Mouse (Mus musculus): Measurements from ENCODE around the gene Mef2d. TPM values are rescaled to one million over a fixed set of nuclear protein-coding genes. Genes with fewer than 3 reads are reported as not detected.
"Not testable (repeated sequence)": the region's sequence is repeated elsewhere in the genome, so short reads cannot be mapped to it uniquely, and the experiment has no call there.

Mef2d gene
- total RNA-seq, 2 experiments from 2014 or later: 50.5 to 97.4 TPM

- no peak for ATAC-seq (replicated peaks; ENCODE audit: low FRiP score, low TSS enrichment, poor library complexity, severe bottlenecking)
Measured at GRCm38 (mm10) chr3:88173375-88173774, 31.2 kb downstream of the Mef2d start.

- ATAC-seq (replicated peaks; ENCODE audit: low FRiP score, low TSS enrichment, poor library complexity, severe bottlenecking): no peak
Measured at GRCm38 (mm10) chr3:88174894-88175293, 32.7 kb downstream of the Mef2d start.

GRCm38 (mm10) chr3:88177106-88177505 lies 34.9 kb downstream of the Mef2d start:
- ATAC-seq (replicated peaks; ENCODE audit: low FRiP score, low TSS enrichment, poor library complexity, severe bottlenecking): no peak

DNA sequence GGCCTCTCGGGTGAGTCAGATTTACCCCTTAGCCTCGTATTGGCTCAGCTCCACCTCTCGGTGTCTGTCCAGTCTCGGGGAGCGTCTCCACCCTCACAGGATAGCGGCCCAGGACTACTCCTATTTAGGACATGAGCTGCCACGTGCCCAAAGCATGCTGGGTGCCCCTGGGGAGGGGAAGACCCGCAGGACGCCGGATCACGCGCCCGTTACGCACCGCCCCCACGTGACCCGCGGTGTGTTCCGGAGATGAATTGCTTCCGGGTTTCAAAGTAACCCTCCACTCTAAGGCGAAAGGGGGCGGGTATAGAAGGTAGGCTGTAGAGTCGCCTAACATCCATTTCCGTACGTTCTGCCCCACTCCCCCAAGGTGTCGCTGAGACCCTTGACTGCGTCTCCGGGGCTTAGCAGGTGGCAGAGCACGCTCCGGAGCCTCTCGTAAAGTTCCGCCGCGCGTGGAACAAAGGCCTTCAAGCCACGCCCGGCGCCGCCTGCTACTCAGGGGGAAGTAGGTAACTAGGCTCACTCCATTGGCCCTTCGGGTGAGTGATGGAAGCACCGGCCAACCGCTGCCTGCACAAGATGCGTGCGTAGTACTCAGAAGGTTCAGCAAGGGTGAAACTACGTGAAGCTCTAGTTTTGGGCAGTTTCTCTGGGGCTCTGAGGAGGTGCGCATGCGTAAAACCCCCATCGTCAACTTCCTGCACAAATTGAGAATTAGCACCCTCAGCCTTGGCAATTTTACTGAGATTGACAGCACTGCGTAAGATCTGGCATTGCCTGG lies 35.6 kb downstream of the Mef2d start:
- ATAC-seq (replicated peaks; ENCODE audit: low FRiP score, low TSS enrichment, poor library complexity, severe bottlenecking): peak; percentile 99

GRCm38 (mm10) chr3:88178346-88178733 lies 36.2 kb downstream of the Mef2d start:
- not testable (repeated sequence) for ATAC-seq (replicated peaks; ENCODE audit: low FRiP score, low TSS enrichment, poor library complexity, severe bottlenecking)

- no peak for ATAC-seq (replicated peaks; ENCODE audit: low FRiP score, low TSS enrichment, poor library complexity, severe bottlenecking)
Measured at GRCm38 (mm10) chr3:88178986-88179385, 36.8 kb downstream of the Mef2d start.

- ATAC-seq (replicated peaks; ENCODE audit: low FRiP score, low TSS enrichment, poor library complexity, severe bottlenecking): no peak
Measured at GRCm38 (mm10) chr3:88181374-88181773, 39.2 kb downstream of the Mef2d start.

GRCm38 (mm10) chr3:88186424-88186823 lies 44.3 kb downstream of the Mef2d start:
- no peak for ATAC-seq (replicated peaks; ENCODE audit: low FRiP score, low TSS enrichment, poor library complexity, severe bottlenecking)

- ATAC-seq (replicated peaks; ENCODE audit: low FRiP score, low TSS enrichment, poor library complexity, severe bottlenecking): 0 out of 2 replicates have a peak, but pooled peaks have one; percentile 55
Measured at GRCm38 (mm10) chr3:88191146-88191545, 49.0 kb downstream of the Mef2d start.

GRCm38 (mm10) chr3:88191820-88192616 lies 49.8 kb downstream of the Mef2d start:
- peak; percentile 75 for ATAC-seq (replicated peaks; ENCODE audit: low FRiP score, low TSS enrichment, poor library complexity, severe bottlenecking)

DNA sequence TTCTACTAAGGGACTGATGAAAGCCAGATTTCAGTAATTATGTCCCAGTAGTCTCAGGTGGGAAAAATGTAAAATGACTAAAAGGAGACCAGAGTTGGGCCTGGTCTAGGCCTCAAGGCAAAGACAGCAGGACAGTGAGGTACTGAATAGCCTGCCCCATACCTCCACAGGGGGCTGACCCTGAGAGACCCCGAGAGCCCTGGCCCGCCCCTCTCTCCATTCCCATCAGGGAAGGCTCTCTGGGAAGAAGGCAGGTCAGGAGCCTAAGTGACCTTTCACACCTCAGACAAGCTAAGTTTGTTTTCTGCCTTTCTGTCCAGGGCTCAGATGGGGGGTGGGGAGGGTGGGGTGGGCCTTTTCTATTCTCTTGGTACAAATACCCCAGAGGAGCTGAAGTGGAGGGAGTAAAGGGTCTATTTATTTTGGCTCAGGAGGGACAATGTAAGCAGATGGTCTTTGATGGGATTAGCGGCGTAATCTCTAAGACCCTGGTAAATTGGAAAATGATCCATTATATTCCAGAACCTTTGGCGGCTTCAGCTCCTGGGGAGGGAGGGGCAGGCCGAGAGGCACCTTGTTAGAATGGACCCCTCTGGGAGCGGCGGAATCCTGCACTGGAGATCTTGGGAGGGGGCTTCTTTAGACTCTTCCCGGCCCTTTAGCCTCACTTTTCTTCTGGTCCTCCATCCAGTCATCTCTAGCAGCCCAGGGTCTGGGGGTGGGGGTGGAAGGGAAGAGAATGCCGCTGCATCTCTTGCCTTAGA lies 55.8 kb downstream of the Mef2d start:
- ATAC-seq (replicated peaks; ENCODE audit: low FRiP score, low TSS enrichment, poor library complexity, severe bottlenecking): no peak

DNA sequence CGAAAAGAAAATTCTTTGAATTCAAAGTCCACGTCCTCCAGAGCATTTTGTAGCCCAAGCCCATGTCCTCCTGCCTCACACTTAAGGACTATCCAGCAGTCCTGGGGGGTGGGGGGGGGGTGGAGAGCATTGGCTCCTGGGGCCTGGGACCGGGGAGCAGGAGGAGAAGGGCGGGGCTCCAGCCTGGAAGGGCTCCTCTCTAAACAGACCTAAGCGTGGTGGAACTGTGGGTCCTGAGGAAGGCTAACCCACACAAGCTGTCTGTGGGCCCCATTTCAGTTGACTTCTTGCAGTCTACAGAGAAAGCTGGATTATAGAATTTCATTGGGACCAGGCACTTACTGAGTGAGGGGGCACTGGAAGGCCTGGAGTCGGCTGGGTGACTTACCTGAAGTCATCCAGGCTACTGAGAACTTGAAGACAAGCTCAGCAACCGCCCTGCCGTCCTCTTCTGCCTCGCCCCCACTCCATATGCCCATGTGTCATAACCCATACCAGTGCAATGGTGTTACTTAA lies 56.4 kb downstream of the Mef2d start:
- no peak for ATAC-seq (replicated peaks; ENCODE audit: low FRiP score, low TSS enrichment, poor library complexity, severe bottlenecking)

- no peak for ATAC-seq (replicated peaks; ENCODE audit: low FRiP score, low TSS enrichment, poor library complexity, severe bottlenecking)
Measured at GRCm38 (mm10) chr3:88199541-88200110, 57.5 kb downstream of the Mef2d start.

GRCm38 (mm10) chr3:88200161-88200971 lies 58.2 kb downstream of the Mef2d start:
- ATAC-seq (replicated peaks; ENCODE audit: low FRiP score, low TSS enrichment, poor library complexity, severe bottlenecking): no peak

- ATAC-seq (replicated peaks; ENCODE audit: low FRiP score, low TSS enrichment, poor library complexity, severe bottlenecking): no peak
Measured at GRCm38 (mm10) chr3:88200972-88201330, 58.8 kb downstream of the Mef2d start.

DNA sequence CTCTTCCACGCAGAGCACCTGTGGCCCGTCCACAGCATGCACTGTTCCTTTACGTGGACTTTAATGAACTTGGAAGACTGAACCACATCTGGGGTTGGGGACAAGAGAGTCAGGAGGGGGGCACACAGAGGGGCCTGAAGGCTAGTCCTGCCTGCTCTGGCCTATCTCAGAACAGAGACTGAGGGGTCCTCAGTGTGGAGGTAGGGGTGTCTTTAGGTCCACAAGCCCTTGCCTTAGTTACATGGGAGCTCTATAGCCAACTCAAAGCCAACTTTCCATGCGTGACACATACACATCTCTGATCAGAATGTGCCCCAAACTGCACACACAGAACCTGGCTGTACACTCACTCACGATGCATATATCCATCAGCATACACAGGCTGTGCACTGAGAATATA lies 59.5 kb downstream of the Mef2d start:
- ATAC-seq (replicated peaks; ENCODE audit: low FRiP score, low TSS enrichment, poor library complexity, severe bottlenecking): no peak

DNA sequence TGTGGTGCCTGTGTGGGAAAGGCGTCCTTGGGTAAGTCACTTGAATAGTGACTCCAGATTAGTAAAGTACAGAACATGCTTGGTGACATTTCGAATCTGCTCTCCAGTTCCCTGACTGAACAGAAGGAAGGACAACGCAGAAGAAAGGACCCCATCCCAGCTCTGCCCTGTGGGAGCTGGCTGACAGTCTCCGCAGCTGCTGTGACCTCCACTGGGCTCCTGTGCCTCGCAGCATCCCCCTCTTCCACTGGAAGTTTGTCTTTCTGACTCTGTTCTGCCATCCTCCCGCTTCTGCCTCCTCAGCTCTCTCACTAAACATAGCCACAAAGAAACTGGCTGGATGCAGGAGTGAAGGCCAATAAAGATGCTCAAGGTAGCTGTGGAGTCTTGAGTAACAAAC lies 60.8 kb downstream of the Mef2d start:
- ATAC-seq (replicated peaks; ENCODE audit: low FRiP score, low TSS enrichment, poor library complexity, severe bottlenecking): no peak

- ATAC-seq (replicated peaks; ENCODE audit: low FRiP score, low TSS enrichment, poor library complexity, severe bottlenecking): no peak
Measured at GRCm38 (mm10) chr3:88203456-88203855, 61.3 kb downstream of the Mef2d start.
